Mouse (Mus musculus) C2C12 (cell line): ENCODE results near the gene Hist1h4n.

Experiments
- CEBPB ChIP-seq: IDR thresholded peaks from one replicate; pipeline ENCODE4 v1.6.1; 2011; ENCODE audit warnings: low read depth, mild to moderate bottlenecking, control low read depth, moderate library complexity
- CTCF ChIP-seq: IDR thresholded peaks from one replicate; pipeline ENCODE4 v1.5.1; 2011; ENCODE audit not compliant: control insufficient read depth, insufficient read depth, insufficient read length
- FOSL1 ChIP-seq: IDR thresholded peaks from one replicate; pipeline ENCODE4 v1.8.0; 2011; ENCODE audit warnings: mild to moderate bottlenecking, low read length; ENCODE audit not compliant: poor library complexity, insufficient read depth, severe bottlenecking
- MAX ChIP-seq: IDR thresholded peaks from one replicate; pipeline ENCODE4 v1.6.1; 2011; ENCODE audit warnings: mild to moderate bottlenecking, control low read depth
- MYOD1 ChIP-seq: IDR thresholded peaks from one replicate; pipeline ENCODE4 v1.6.1; 2011; ENCODE audit warnings: low read depth; ENCODE audit not compliant: control insufficient read depth, insufficient read length
- MYOG ChIP-seq: IDR thresholded peaks from one replicate; pipeline ENCODE4 v1.6.1; 2011; ENCODE audit not compliant: control insufficient read depth, insufficient read length; ENCODE audit errors: extremely low read depth
- USF1 ChIP-seq: IDR thresholded peaks from one replicate; pipeline ENCODE4 v1.6.1; 2011; ENCODE audit warnings: low read depth, mild to moderate bottlenecking, control low read depth, moderate library complexity

- TF ChIP-seq USF1, result no peak
- TF ChIP-seq MYOG, result no peak
- no peak for TF ChIP-seq CTCF
- TF ChIP-seq FOSL1, result no peak
- TF ChIP-seq MYOD1, result no peak
- no peak for TF ChIP-seq MAX
- TF ChIP-seq CEBPB, result no peak
Measured at GRCm38 (mm10) chr13:21861608-21862007, 29.6 kb upstream of the Hist1h4n start.
